Mouse (Mus musculus): ENCODE data around the gene Rnaset2b.
"Not testable (repeated sequence)": the region's sequence is repeated elsewhere in the genome, so short reads cannot be mapped to it uniquely, and the experiment has no call there.

- not testable (repeated sequence) for TF ChIP-seq POLR2A (IDR thresholded peaks at IDR 0.05; ENCODE audit: insufficient read depth, low read length); EP300 (IDR thresholded peaks at IDR 0.05; ENCODE audit: insufficient read depth, low read depth, low read length); CTCF (IDR thresholded peaks at IDR 0.05; ENCODE audit: low read depth, low read length)
Observed at GRCm38 (mm10) chr17:6995504-6995903, 25.1 kb downstream of the Rnaset2b start.

Data from ES-Bruce4 (cell line).